In genomic region chr9:52761257-52761656, GRCm38 (mm10) we compare ENCODE assay signal across 21 mouse cellular contexts.
DNase-seq lines count a peak whose midpoint lies in the region; ATAC-seq and TF ChIP-seq lines count a peak whose summit lies in the region.
"Had no signal": no experiment of that assay in that cellular context is flagged by ENCODE, and none has a peak within 500 bp of the region (broad histone marks: within the 10 kb centered on the region; RNA-seq: fewer than 3 reads in every experiment).

No protein-coding gene starts in this region.

- no peak for TF ChIP-seq POLR2A in heart, adult 2 months (IDR thresholded peaks at IDR 0.05; ENCODE audit: insufficient read depth, low read depth, low read length)

- no peak overlapping the region for H3K4me2 ChIP-seq in heart, embryonic 12.5 days
- H3K4me2 ChIP-seq in heart, embryonic 16.5 days (ENCODE audit: low read depth, low read length) = no peak overlapping the region
- no peak overlapping the region for H3K4me2 ChIP-seq in kidney, postnatal 0 days (ENCODE audit: low read length)
- no peak overlapping the region for H3K4me2 ChIP-seq in lung, postnatal 0 days (replicated peaks; ENCODE audit: low read depth, low read length)
- H3K4me2 ChIP-seq: forebrain, embryonic 13.5 days; hindbrain, embryonic 13.5 days had no signal

- no peaks in the 10 kb centered on the region for H3K9me3 ChIP-seq in heart, embryonic 12.5 days (replicated peaks)
- no peaks in the 10 kb centered on the region for H3K9me3 ChIP-seq in heart, embryonic 16.5 days (replicated peaks; ENCODE audit: control insufficient read depth, low read length)
- H3K9me3 ChIP-seq in kidney, postnatal 0 days (replicated peaks; ENCODE audit: low read length) = no peaks in the 10 kb centered on the region
- no peaks in the 10 kb centered on the region for H3K9me3 ChIP-seq in lung, postnatal 0 days (ENCODE audit: low read length)
- H3K9me3 ChIP-seq: embryonic facial prominence, embryonic 10.5 days; forebrain, embryonic 13.5 days; G1E; hindbrain, embryonic 13.5 days had no signal

- peaks cover 5% of the 10 kb centered on the region; the same call in 1 of the 2 replicates for H3K4me1 ChIP-seq in heart, embryonic 12.5 days (replicated peaks)
- H3K4me1 ChIP-seq in heart, adult 2 months (ENCODE audit: control insufficient read depth, insufficient read depth, low read length) = no peaks in the 10 kb centered on the region
- H3K4me1 ChIP-seq in heart, embryonic 16.5 days (ENCODE audit: control insufficient read depth, insufficient read depth, low read length) = peaks cover 8% of the 10 kb centered on the region; the same call in 1 of the 2 replicates
- no peaks in the 10 kb centered on the region for H3K4me1 ChIP-seq in kidney, postnatal 0 days (replicated peaks; ENCODE audit: insufficient read depth, low read length)
- H3K4me1 ChIP-seq in lung, postnatal 0 days (ENCODE audit: insufficient read depth, low read depth, low read length) = no peaks in the 10 kb centered on the region
- H3K4me1 ChIP-seq: embryonic facial prominence, embryonic 10.5 days; forebrain, embryonic 13.5 days; hindbrain, embryonic 13.5 days had no signal

- WGBS in heart, embryonic 12.5 days = 34% methylated on average over 5 of the region's 5 CpGs
- 31% methylated on average over 5 of the region's 5 CpGs for WGBS in heart, adult 2 months
- 23% methylated on average over 5 of the region's 5 CpGs for WGBS in heart, embryonic 16.5 days
- 72% methylated on average over 5 of the region's 5 CpGs for WGBS in kidney, postnatal 0 days
- 45% methylated on average over 5 of the region's 5 CpGs for whole genome bisulfite sequencing in lung, postnatal 0 days

- no peak overlapping the region for H3K9ac ChIP-seq in heart, embryonic 12.5 days
- no peak overlapping the region for H3K9ac ChIP-seq in heart, adult 2 months (ENCODE audit: low read depth, low read length)
- H3K9ac ChIP-seq in heart, embryonic 16.5 days (ENCODE audit: low read length) = no peak overlapping the region
- no peak overlapping the region for H3K9ac ChIP-seq in kidney, postnatal 0 days (ENCODE audit: low read depth, low read length)
- no peak overlapping the region for H3K9ac ChIP-seq in lung, postnatal 0 days (replicated peaks; ENCODE audit: low read depth)
- H3K9ac ChIP-seq: forebrain, embryonic 13.5 days; forebrain, postnatal 0 days; hindbrain, embryonic 13.5 days had no signal

- no peak for ATAC-seq in heart, embryonic 12.5 days (ENCODE audit: insufficient number of reproducible peaks, low FRiP score)
- peak; percentile 82 for ATAC-seq in heart, embryonic 16.5 days (replicated peaks; ENCODE audit: extremely low read depth, insufficient read depth, low FRiP score)
- no peak for ATAC-seq in kidney, postnatal 0 days (replicated peaks; ENCODE audit: low FRiP score, low read depth)
- ATAC-seq in lung, postnatal 0 days = no peak
- ATAC-seq: CD4-positive, CD25-positive, alpha-beta regulatory T cell, adult 4 months; forebrain, embryonic 13.5 days; forebrain, postnatal 0 days; hindbrain, postnatal 0 days had no signal

- no peaks in the 10 kb centered on the region for H3K27me3 ChIP-seq in heart, embryonic 12.5 days (replicated peaks)
- H3K27me3 ChIP-seq in heart, adult 2 months (ENCODE audit: control insufficient read depth, insufficient read depth, low read length) = 0 out of 2 replicates have a peak, but pooled peaks cover 2% of the 10 kb centered on the region
- H3K27me3 ChIP-seq in heart, embryonic 16.5 days (ENCODE audit: control insufficient read depth, insufficient read depth, low read length) = no peaks in the 10 kb centered on the region
- H3K27me3 ChIP-seq in kidney, postnatal 0 days (ENCODE audit: insufficient read depth, low read length) = no peaks in the 10 kb centered on the region
- no peaks in the 10 kb centered on the region for H3K27me3 ChIP-seq in lung, postnatal 0 days (replicated peaks; ENCODE audit: insufficient read depth, low read length)
- H3K27me3 ChIP-seq: forebrain, embryonic 13.5 days; hindbrain, embryonic 13.5 days had no signal

- H3K4me3 ChIP-seq in heart, embryonic 12.5 days = no peak overlapping the region
- no peak overlapping the region for H3K4me3 ChIP-seq in heart, adult 2 months
- H3K4me3 ChIP-seq in heart, embryonic 16.5 days (ENCODE audit: low read length) = no peak overlapping the region
- no peak overlapping the region for H3K4me3 ChIP-seq in kidney, postnatal 0 days (replicated peaks; ENCODE audit: low read depth, low read length)
- H3K4me3 ChIP-seq in lung, postnatal 0 days (ENCODE audit: low read depth, low read length) = no peak overlapping the region
- H3K4me3 ChIP-seq: embryonic facial prominence, embryonic 10.5 days; forebrain, embryonic 13.5 days; hindbrain, embryonic 13.5 days had no signal

- TF ChIP-seq CTCF in heart, adult 2 months (IDR thresholded peaks at IDR 0.05) = no peak
- no peak for TF ChIP-seq CTCF in kidney, postnatal 0 days (IDR thresholded peaks at IDR 0.05; ENCODE audit: low read depth)
- no peak for TF ChIP-seq CTCF in lung, postnatal 0 days (IDR thresholded peaks at IDR 0.05)

- H3K27ac ChIP-seq in heart, embryonic 12.5 days (ENCODE audit: poor library complexity, severe bottlenecking) = peak overlapping the region; percentile 45; the same call in 1 of the 2 replicates
- no peak overlapping the region for H3K27ac ChIP-seq in heart, adult 2 months
- H3K27ac ChIP-seq in heart, embryonic 16.5 days (ENCODE audit: low read length) = peak overlapping the region; percentile 33; the same call in 1 of the 2 replicates
- H3K27ac ChIP-seq in kidney, postnatal 0 days = no peak overlapping the region
- no peak overlapping the region for H3K27ac ChIP-seq in lung, postnatal 0 days (ENCODE audit: low read length)
- H3K27ac ChIP-seq: embryonic facial prominence, embryonic 10.5 days; forebrain, embryonic 13.5 days; hindbrain, embryonic 13.5 days; hindbrain, postnatal 0 days had no signal

- no peak for DNase-seq in heart, adult 2 months
- DNase-seq in heart, adult 8-10 months (ENCODE audit: low spot score) = no peak
- peak; percentile 14 for DNase-seq in kidney, postnatal 0 days (ENCODE audit: low spot score)
- no peak for DNase-seq in kidney, postnatal 14 days
- peak; percentile 14 for DNase-seq in lung, postnatal 0 days (ENCODE audit: low spot score)
- no peak for DNase-seq in lung, postnatal 4 days
- DNase-seq: adrenal gland, adult 8-10 months; adrenal gland, postnatal 36 days; B cell, adult 2 months; cerebellum, adult 2 months; cerebellum, postnatal 10 days; forebrain, postnatal 0 days; gastrocnemius, postnatal 14 days had no signal

- TF ChIP-seq EP300 in heart, adult 2 months (IDR thresholded peaks at IDR 0.05; ENCODE audit: insufficient read depth, low read depth, low read length) = no peak
- no peak for TF ChIP-seq EP300 in lung, postnatal 0 days (IDR thresholded peaks at IDR 0.05)

- no peaks in the 10 kb centered on the region for H3K79me2 ChIP-seq in heart, adult 2 months (replicated peaks; ENCODE audit: control insufficient read depth, insufficient read depth, low read length)

- no peaks in the 10 kb centered on the region for H3K36me3 ChIP-seq in heart, embryonic 12.5 days
- H3K36me3 ChIP-seq in heart, adult 2 months (ENCODE audit: control insufficient read depth, insufficient read depth, low read length) = no peaks in the 10 kb centered on the region
- H3K36me3 ChIP-seq in heart, embryonic 16.5 days (ENCODE audit: control insufficient read depth, insufficient read depth) = no peaks in the 10 kb centered on the region
- no peaks in the 10 kb centered on the region for H3K36me3 ChIP-seq in kidney, postnatal 0 days (ENCODE audit: insufficient read depth, low read length)
- no peaks in the 10 kb centered on the region for H3K36me3 ChIP-seq in lung, postnatal 0 days (ENCODE audit: insufficient read depth, low read length)
- H3K36me3 ChIP-seq: embryonic facial prominence, embryonic 10.5 days; G1E; hindbrain, embryonic 13.5 days had no signal

- intact Hi-C loops in heart, adult 2 months (cut with DNase I) = no loop called here

Comparison
In these comparisons a context has a peak if more than half of its experiments do, and no peak if none do; other contexts are left out.
1. H3K27ac ChIP-seq: peak in heart, embryonic 12.5 days (single experiment) and heart, embryonic 16.5 days (single experiment); none in heart, adult 2 months (single experiment), kidney, postnatal 0 days (single experiment) and lung, postnatal 0 days (single experiment).
2. DNase-seq: peak in kidney, postnatal 0 days (single experiment) and lung, postnatal 0 days (single experiment); none in heart, adult 2 months (0 of 2), heart, adult 8-10 months (single experiment), kidney, postnatal 14 days (single experiment) and lung, postnatal 4 days (0 of 2).